Mouse (Mus musculus): ENCODE data around the gene Sycp3.
"Not testable (repeated sequence)": the region's sequence is repeated elsewhere in the genome, so short reads cannot be mapped to it uniquely, and the experiment has no call there.

Gene Sycp3

DNA sequence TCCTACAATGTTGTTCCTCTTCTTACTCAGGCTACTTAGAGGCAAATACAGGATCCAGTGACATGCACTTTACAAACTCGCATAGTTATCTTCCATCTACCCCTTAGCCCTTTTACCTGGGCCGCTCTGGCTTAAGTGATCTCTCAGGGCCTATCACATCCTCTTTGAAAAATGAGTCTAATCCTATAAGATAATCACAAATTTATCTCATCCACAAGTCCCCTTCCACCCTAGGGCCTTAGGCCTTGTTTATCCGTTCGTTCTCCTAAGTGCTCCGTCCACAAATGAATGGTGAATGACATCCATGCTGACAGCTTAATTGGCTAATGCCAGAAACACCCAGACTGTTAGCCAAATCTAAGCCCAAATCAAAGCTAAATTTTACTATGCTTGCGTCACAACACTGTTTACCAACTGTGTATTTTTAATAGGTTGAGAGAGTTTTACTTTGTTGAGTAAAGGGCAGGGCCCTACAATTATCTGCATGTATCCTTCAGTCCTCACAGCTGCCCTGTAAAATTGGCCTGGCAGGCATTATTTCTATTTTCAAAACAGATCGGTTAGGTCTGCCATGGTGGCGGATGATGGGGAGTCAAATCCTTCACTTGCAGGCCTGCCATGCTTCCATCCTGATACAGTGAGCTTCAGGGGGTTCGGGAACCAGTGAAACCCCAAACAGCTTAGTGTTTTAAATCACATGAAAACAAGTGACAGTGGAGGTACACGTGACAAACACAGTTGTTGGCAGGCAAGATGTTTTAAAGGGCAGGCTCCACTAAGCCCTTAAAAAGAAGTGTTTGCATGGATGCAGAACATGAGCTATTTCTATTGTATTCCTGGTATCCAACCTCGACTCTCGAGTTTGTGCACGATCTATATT is 42.8 kb downstream of the Sycp3 start:
- DNase-seq = no peak

- no peak for DNase-seq
These were observed 43.5 kb downstream of the Sycp3 start for GRCm38 (mm10) chr10:88502919-88503318.

- peak; percentile 81 for DNase-seq
These were observed 44.3 kb downstream of the Sycp3 start, which contains the start of gene Chpt1 for GRCm38 (mm10) chr10:88503421-88504314. Chpt1 (minus strand) TSS chr10:88504073.

- no peak for DNase-seq
These were observed 45.1 kb downstream of the Sycp3 start for GRCm38 (mm10) chr10:88504481-88504880.

DNA sequence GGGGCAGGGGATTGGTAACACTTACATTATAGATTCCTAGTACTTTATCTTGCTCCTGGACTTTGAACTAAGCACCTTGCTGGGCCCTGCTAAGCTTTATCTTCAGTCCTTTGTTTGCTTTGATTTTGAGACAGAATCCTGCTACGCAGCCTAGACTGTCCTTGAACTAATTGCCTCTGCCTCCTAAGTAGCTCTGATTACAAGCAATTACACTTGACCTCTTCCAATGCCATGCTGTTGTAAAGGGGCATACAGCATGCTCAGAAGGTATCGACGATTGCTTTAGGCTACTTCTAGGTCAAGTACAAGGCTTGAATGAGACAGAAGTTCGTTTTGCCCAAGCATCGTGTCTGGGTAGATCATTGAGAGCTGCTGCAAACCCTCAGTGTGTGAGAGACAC is 45.9 kb downstream of the Sycp3 start:
- no peak for DNase-seq

GRCm38 (mm10) chr10:88507691-88508143 is 48.3 kb downstream of the Sycp3 start:
- no peak for DNase-seq

GRCm38 (mm10) chr10:88510503-88511271 is 51.3 kb downstream of the Sycp3 start:
- DNase-seq = no peak

DNA sequence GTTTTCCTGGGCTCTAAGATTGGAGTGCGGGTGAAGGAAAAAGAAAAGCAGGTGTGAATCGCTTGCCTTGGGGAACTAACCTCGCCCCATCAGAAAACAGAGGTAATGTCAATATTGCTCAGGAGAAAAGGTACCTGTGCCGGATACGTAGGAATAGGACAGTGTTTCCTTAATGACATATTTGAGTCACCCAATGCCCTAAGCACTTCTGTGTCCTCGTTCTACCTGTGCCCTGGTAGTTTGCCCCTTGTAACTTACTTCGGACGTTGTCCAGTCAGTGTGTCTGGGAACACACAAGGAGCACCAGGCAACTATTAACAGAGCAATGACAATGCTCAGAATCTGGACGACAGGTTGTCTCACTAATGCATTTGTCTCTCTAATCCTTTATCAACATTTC is 52.0 kb downstream of the Sycp3 start:
- DNase-seq = no peak

- DNase-seq = no peak
These were observed 54.3 kb downstream of the Sycp3 start for GRCm38 (mm10) chr10:88513574-88514135.

DNA sequence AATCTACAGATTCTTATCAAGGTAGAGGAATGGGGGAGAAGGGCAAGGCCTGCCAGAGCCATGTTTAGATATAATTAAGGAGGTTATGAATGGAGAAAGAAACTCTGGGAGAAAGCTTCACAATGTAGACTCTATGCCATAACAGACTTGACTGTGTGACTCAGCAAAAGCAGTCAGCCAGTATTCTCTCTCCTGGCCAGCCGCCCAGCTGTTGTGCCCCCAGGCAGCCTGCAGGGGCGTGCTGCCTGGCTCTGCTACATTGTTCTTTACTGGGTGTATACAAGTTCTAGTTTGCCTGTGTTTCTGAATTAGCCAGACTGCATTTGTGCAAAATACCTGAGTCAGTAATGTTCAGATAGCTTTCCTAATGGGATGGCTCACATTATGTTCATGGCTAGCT is 55.1 kb downstream of the Sycp3 start:
- no peak for DNase-seq

GRCm38 (mm10) chr10:88515049-88515448 is 55.7 kb downstream of the Sycp3 start:
- not testable (repeated sequence) for DNase-seq

- DNase-seq = no peak
These were observed 63.4 kb downstream of the Sycp3 start for GRCm38 (mm10) chr10:88522795-88523194.

Data from cerebellum, adult 8-10 months (tissue).